Mouse (Mus musculus): Measurements from ENCODE around the gene Cpxm1.

- TF ChIP-seq GATA1 (IDR thresholded peaks at IDR 0.05; ENCODE audit: low read length) (no peak), TAL1 (IDR thresholded peaks at IDR 0.05; ENCODE audit: low read length) (no peak)
These were observed 33.1 kb upstream of the Cpxm1 start for GRCm38 (mm10) chr2:130430484-130430883.

Measured in erythroblast, embryonic 14.5 days (primary cell).